Mouse (Mus musculus): ENCODE data around the gene Gm17482.
"Not testable (repeated sequence)": the region's sequence is repeated elsewhere in the genome, so short reads cannot be mapped to it uniquely, and the experiment has no call there.

The Gm17482 gene

GRCm38 (mm10) chr6:115227043-115227442 is at the start of gene Gm17482:
Gm17482 (plus strand) TSS chr6:115227343.
- no peak for DNase-seq (ENCODE audit: low read depth, low spot score)

- DNase-seq (ENCODE audit: low read depth, low spot score), result peak; percentile 46
Observed at GRCm38 (mm10) chr6:115178826-115179225, 48.3 kb upstream of the Gm17482 start.

- no peak for DNase-seq (ENCODE audit: low read depth, low spot score)
Observed at GRCm38 (mm10) chr6:115181094-115181493, 46.0 kb upstream of the Gm17482 start.

- DNase-seq (ENCODE audit: low read depth, low spot score), result no peak
Observed at GRCm38 (mm10) chr6:115191111-115191510, 36.0 kb upstream of the Gm17482 start.

GRCm38 (mm10) chr6:115200753-115201152 is 26.4 kb upstream of the Gm17482 start:
- no peak for DNase-seq (ENCODE audit: low read depth, low spot score)

- DNase-seq (ENCODE audit: low read depth, low spot score), result no peak
Observed at GRCm38 (mm10) chr6:115203029-115203428, 24.1 kb upstream of the Gm17482 start.

- no peak for DNase-seq (ENCODE audit: low read depth, low spot score)
Observed at GRCm38 (mm10) chr6:115210187-115210586, 17.0 kb upstream of the Gm17482 start.

- no peak for DNase-seq (ENCODE audit: low read depth, low spot score)
Observed at GRCm38 (mm10) chr6:115210820-115211219, 16.3 kb upstream of the Gm17482 start.

GRCm38 (mm10) chr6:115212132-115212903 is 14.8 kb upstream of the Gm17482 start:
- DNase-seq (ENCODE audit: low read depth, low spot score), result no peak

- no peak for DNase-seq (ENCODE audit: low read depth, low spot score)
Observed at GRCm38 (mm10) chr6:115213129-115213528, 14.0 kb upstream of the Gm17482 start.

- DNase-seq (ENCODE audit: low read depth, low spot score), result no peak
Observed at GRCm38 (mm10) chr6:115221215-115221641, 5.9 kb upstream of the Gm17482 start.

- DNase-seq (ENCODE audit: low read depth, low spot score), result no peak
Observed at GRCm38 (mm10) chr6:115225519-115225918, 1.6 kb upstream of the Gm17482 start.

- peak; percentile 65 for DNase-seq (ENCODE audit: low read depth, low spot score)
Observed at GRCm38 (mm10) chr6:115227529-115227928, 386 bp downstream of the Gm17482 start.

- no peak for DNase-seq (ENCODE audit: low read depth, low spot score)
Observed at GRCm38 (mm10) chr6:115230557-115230956, 3.4 kb downstream of the Gm17482 start.

GRCm38 (mm10) chr6:115231836-115232235 is 4.7 kb downstream of the Gm17482 start:
- DNase-seq (ENCODE audit: low read depth, low spot score), result no peak

- DNase-seq (ENCODE audit: low read depth, low spot score), result no peak
Observed at GRCm38 (mm10) chr6:115232562-115232961, 5.4 kb downstream of the Gm17482 start.

GRCm38 (mm10) chr6:115238031-115239027 is 11.2 kb downstream of the Gm17482 start:
- DNase-seq (ENCODE audit: low read depth, low spot score), result no peak

GRCm38 (mm10) chr6:115239335-115239734 is 12.2 kb downstream of the Gm17482 start:
- no peak for DNase-seq (ENCODE audit: low read depth, low spot score)

GRCm38 (mm10) chr6:115240431-115240830 is 13.3 kb downstream of the Gm17482 start:
- not testable (repeated sequence) for DNase-seq (ENCODE audit: low read depth, low spot score)

- DNase-seq (ENCODE audit: low read depth, low spot score), result no peak
Observed at GRCm38 (mm10) chr6:115241131-115241699, 14.1 kb downstream of the Gm17482 start.

- no peak for DNase-seq (ENCODE audit: low read depth, low spot score)
Observed at GRCm38 (mm10) chr6:115241939-115242338, 14.8 kb downstream of the Gm17482 start.

GRCm38 (mm10) chr6:115244222-115244621 is 17.1 kb downstream of the Gm17482 start:
- DNase-seq (ENCODE audit: low read depth, low spot score), result no peak

Data from embryo, embryonic 11.5 days (tissue).